Mouse (Mus musculus) midbrain, postnatal 0 days (tissue): ENCODE results near the gene Mon2. TPM values are rescaled to one million over a fixed set of nuclear protein-coding genes. Genes with fewer than 3 reads are reported as not detected.

Source experiments
- ATAC-seq: fragments of 200-750 bp; cut with Nextera tagmentation; 2 replicates; pipeline ENCODE4 v1.8.0; 2017; ENCODE audit warnings: moderate number of reproducible peaks, mild to moderate bottlenecking, moderate TSS enrichment, moderate library complexity; ENCODE audit not compliant: low FRiP score
- DNase-seq: peaks from one replicate; pipeline ENCODE4 v3.0.0-alpha.2; 2015; ENCODE audit warnings: low spot score
- H3K27ac ChIP-seq: fragments of 300-500 bp; sonication (generic); 2 replicates; pipeline ENCODE4 v1.5.1; 2014; ENCODE audit warnings: low read depth, mild to moderate bottlenecking, low read length, mixed read lengths
- H3K27me3 ChIP-seq: fragments of 300-500 bp; sonication (generic); 2 replicates; pipeline ENCODE4 v1.6.1; 2014; ENCODE audit warnings: low read length, control low read depth, mixed read lengths; ENCODE audit not compliant: insufficient read depth
- H3K36me3 ChIP-seq: fragments of 300-500 bp; sonication (generic); 2 replicates; pipeline ENCODE4 v1.6.1; 2014; ENCODE audit warnings: low read length, control low read depth, mixed read lengths; ENCODE audit not compliant: insufficient read depth
- H3K4me1 ChIP-seq: fragments of 300-500 bp; sonication (generic); 2 replicates; pipeline ENCODE4 v1.6.1; 2014; ENCODE audit warnings: mild to moderate bottlenecking, control low read depth, antibody characterized with exemption, low read length, mixed read lengths; ENCODE audit not compliant: insufficient read depth
- H3K4me2 ChIP-seq: fragments of 300-500 bp; sonication (generic); 2 replicates; pipeline ENCODE4 v1.6.1; 2014; ENCODE audit warnings: low read depth, mild to moderate bottlenecking, low read length, mixed read lengths; ENCODE audit not compliant: poor library complexity, severe bottlenecking
- H3K4me3 ChIP-seq: fragments of 300-500 bp; sonication (generic); 2 replicates; pipeline ENCODE4 v1.5.1; 2014; ENCODE audit warnings: low read depth, mild to moderate bottlenecking, low read length, moderate library complexity
- H3K9ac ChIP-seq: fragments of 300-500 bp; sonication (generic); replicated peaks from 2 replicates; pipeline ENCODE4 v1.6.1; 2014; ENCODE audit warnings: mild to moderate bottlenecking, low read length, moderate library complexity, mixed read lengths; ENCODE audit not compliant: poor library complexity, severe bottlenecking
- H3K9me3 ChIP-seq: fragments of 300-500 bp; sonication (generic); 2 replicates; pipeline ENCODE4 v1.6.1; 2016; ENCODE audit warnings: low read length, control low read depth
- CTCF ChIP-seq: IDR thresholded peaks from 2 replicates; pipeline ENCODE4 v1.5.1; 2016; ENCODE audit warnings: antibody characterized with exemption, mild to moderate bottlenecking
- WGBS: fragments of 180-500 bp; shearing (Covaris S2); extraction: QIAGEN DNeasy Blood & Tissue Kit; methylation state at CpG from one replicate; pipeline ENCODE4 v1.1.7; 2014; 5-methylcytosine and 5-hydroxymethylcytosine counted together
- polyA plus RNA-seq: library from polyadenylated mRNA; unstranded; fragments of >200 nt; fragmentation: Nextera tagmentation; extraction: Ambion mirVana; gene quantifications from 2 replicates; pipeline ENCODE4 v1.2.1, GENCODE M21; 2015
- total RNA-seq: library from RNA; depleted of rRNA; stranded (reverse); fragments of >200 nt; gene quantifications from 2 replicates; pipeline ENCODE4 v1.2.3, GENCODE M21; 2014

Mon2 gene
- total and polyA plus RNA-seq, 2 experiments from 2014 or later = 16.8 to 46.0 TPM

- H3K9ac ChIP-seq = no peak overlapping the region
- no peaks in the 10 kb centered on the region for H3K9me3 ChIP-seq
- peaks cover 5% of the 10 kb centered on the region for H3K4me1 ChIP-seq
- WGBS = 82% methylated on average over 5 of the region's 5 CpGs
- H3K36me3 ChIP-seq = no peaks in the 10 kb centered on the region
- no peak overlapping the region for H3K4me3 ChIP-seq
- H3K27me3 ChIP-seq = no peaks in the 10 kb centered on the region
- no peak for TF ChIP-seq CTCF
- no peak overlapping the region for H3K4me2 ChIP-seq
- H3K27ac ChIP-seq = no peak overlapping the region
- ATAC-seq (no peak), DNase-seq (no peak)
Observed at GRCm38 (mm10) chr10:122958699-122959098, 117.6 kb downstream of the Mon2 start.

GRCm38 (mm10) chr10:122957918-122958317, 118.4 kb downstream of the Mon2 start:
- no peak for ATAC-seq
- DNase-seq = no peak
- TF ChIP-seq CTCF = no peak
- Histone ChIP-seq H3K9ac (no peak overlapping the region), H3K4me1 (no peaks in the 10 kb centered on the region), H3K4me2 (no peak overlapping the region), H3K27ac (no peak overlapping the region), H3K27me3 (no peaks in the 10 kb centered on the region), H3K4me3 (no peak overlapping the region), H3K36me3 (no peaks in the 10 kb centered on the region), H3K9me3 (no peaks in the 10 kb centered on the region)
- WGBS = 92% methylated on average over 2 of the region's 2 CpGs

GRCm38 (mm10) chr10:122953576-122953975, 122.7 kb downstream of the Mon2 start:
- DNase-seq (no peak), ATAC-seq (no peak)
- Histone ChIP-seq H3K9me3 (no peaks in the 10 kb centered on the region), H3K9ac (no peak overlapping the region), H3K4me2 (no peak overlapping the region), H3K36me3 (no peaks in the 10 kb centered on the region), H3K27ac (no peak overlapping the region), H3K4me1 (no peaks in the 10 kb centered on the region), H3K27me3 (no peaks in the 10 kb centered on the region), H3K4me3 (no peak overlapping the region)
- WGBS = 86% methylated on average over 9 of the region's 9 CpGs
- TF ChIP-seq CTCF = no peak

GRCm38 (mm10) chr10:122950966-122951365, 125.3 kb downstream of the Mon2 start:
- TF ChIP-seq CTCF = no peak
- no peaks in the 10 kb centered on the region for H3K9me3 ChIP-seq
- no peaks in the 10 kb centered on the region for H3K27me3 ChIP-seq
- H3K36me3 ChIP-seq = no peaks in the 10 kb centered on the region
- no peak overlapping the region for H3K9ac ChIP-seq
- no peak overlapping the region for H3K4me2 ChIP-seq
- ATAC-seq = no peak
- DNase-seq = no peak
- H3K4me3 ChIP-seq = no peak overlapping the region
- 58% methylated on average over 6 of the region's 6 CpGs for WGBS
- H3K4me1 ChIP-seq = no peaks in the 10 kb centered on the region
- H3K27ac ChIP-seq = no peak overlapping the region

GRCm38 (mm10) chr10:122944888-122945287, 131.4 kb downstream of the Mon2 start:
- TF ChIP-seq CTCF = no peak
- no peak overlapping the region for H3K27ac ChIP-seq
- H3K27me3 ChIP-seq = no peaks in the 10 kb centered on the region
- no peak overlapping the region for H3K9ac ChIP-seq
- H3K4me3 ChIP-seq = no peak overlapping the region
- DNase-seq (no peak), ATAC-seq (no peak)
- WGBS = 71% methylated on average over 5 of the region's 5 CpGs
- H3K4me2 ChIP-seq = no peak overlapping the region
- no peaks in the 10 kb centered on the region for H3K4me1 ChIP-seq
- H3K36me3 ChIP-seq = 0 out of 2 replicates have a peak, but pooled peaks cover 2% of the 10 kb centered on the region
- no peaks in the 10 kb centered on the region for H3K9me3 ChIP-seq

GRCm38 (mm10) chr10:122943824-122944223, 132.5 kb downstream of the Mon2 start:
- no peak overlapping the region for H3K4me3 ChIP-seq
- no peak overlapping the region for H3K27ac ChIP-seq
- TF ChIP-seq CTCF = no peak
- ATAC-seq (no peak), DNase-seq (no peak)
- H3K9ac ChIP-seq = no peak overlapping the region
- WGBS = 66% methylated on average over 6 of the region's 6 CpGs
- no peaks in the 10 kb centered on the region for H3K9me3 ChIP-seq
- H3K4me2 ChIP-seq = no peak overlapping the region
- 0 out of 2 replicates have a peak, but pooled peaks cover 2% of the 10 kb centered on the region for H3K36me3 ChIP-seq
- H3K4me1 ChIP-seq = no peaks in the 10 kb centered on the region
- H3K27me3 ChIP-seq = no peaks in the 10 kb centered on the region
